Mouse (Mus musculus) bone marrow macrophage, adult 2 months (primary cell): ENCODE measurements around the gene Hist1h2bb.

Experiments used
- CTCF ChIP-seq: IDR thresholded peaks from 2 replicates; pipeline ENCODE4 v1.5.1; 2012; ENCODE audit warnings: low read depth, mild to moderate bottlenecking, low read length, moderate library complexity
- POLR2A ChIP-seq: IDR thresholded peaks from 2 replicates; pipeline ENCODE4 v1.6.1; 2012; ENCODE audit warnings: mild to moderate bottlenecking, low read depth, low read length, borderline replicate concordance

DNA sequence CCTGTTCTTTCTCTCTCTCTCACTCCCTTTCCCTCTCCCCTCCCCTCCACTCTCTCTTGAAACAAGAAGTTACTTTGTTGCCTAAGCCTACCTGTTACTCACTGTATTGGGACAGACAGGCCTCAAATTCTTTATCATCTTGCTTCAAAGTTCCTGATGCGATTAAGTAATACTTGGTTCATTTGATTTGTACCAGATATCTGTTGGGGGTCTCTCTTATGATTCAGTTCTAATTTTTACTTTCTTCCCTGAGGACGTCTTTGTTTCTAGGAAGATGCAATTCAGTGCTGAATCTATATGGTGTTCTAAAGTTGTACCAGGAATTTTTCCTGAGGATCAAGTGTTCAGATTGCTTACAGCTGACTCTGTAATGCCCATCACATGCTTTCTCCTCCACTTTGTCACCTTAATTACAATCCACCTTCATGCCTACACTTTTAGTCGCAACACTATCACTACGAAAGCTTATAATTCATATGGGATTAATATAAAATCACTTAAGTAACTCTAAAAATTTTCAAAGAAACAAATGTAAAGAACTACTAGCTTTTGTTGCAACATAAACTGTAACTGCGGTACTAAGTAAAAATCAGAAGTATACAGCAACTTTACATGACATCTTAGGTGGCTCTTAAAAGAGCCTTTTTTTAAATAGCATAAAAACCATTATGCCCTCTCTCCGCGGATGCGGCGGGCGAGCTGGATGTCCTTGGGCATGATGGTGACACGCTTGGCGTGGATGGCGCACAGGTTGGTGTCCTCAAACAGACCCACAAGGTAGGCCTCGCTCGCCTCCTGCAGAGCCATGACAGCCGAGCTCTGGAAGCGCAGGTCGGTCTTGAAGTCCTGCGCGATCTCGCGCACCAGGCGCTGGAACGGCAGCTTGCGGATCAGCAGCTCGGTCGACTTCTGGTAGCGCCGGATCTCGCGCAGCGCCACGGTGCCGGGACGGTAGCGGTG is 1.8 kb upstream of the Hist1h2bb start:
- no peak for TF ChIP-seq POLR2A
- TF ChIP-seq CTCF: no peak
